Mouse (Mus musculus): ENCODE results near the gene Gm42957.

GRCm38 (mm10) chr3:96688854-96689253 lies 53.6 kb downstream of the Gm42957 start:
- no peak for TF ChIP-seq TAL1 (IDR thresholded peaks at IDR 0.05; ENCODE audit: low read length)
- no peak for TF ChIP-seq GATA1 (IDR thresholded peaks at IDR 0.05; ENCODE audit: low read length)

Data from erythroblast, embryonic 14.5 days (primary cell).